Mouse (Mus musculus): ENCODE data around the gene Cyp2d12.
"Not testable (repeated sequence)": the region's sequence is repeated elsewhere in the genome, so short reads cannot be mapped to it uniquely, and the experiment has no call there.

DNA sequence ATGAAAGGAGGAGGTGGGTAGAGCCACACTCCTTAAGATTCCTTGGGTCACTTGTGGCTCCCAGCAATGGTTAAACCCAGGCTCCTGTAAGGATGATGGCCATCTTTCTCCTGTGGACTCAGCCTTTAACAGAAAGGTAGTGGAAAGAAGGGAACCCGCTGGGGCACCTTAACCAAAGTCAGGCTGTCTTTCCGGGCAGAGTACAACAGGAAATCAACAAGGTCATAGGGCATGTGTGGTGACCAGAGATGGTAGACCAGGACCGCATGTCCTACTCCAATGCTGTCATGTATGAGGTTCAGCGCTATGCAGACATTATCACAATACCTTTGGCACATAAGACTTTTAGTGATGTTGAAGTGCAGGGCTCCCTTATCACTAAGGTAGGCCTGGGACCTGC is 45.4 kb upstream of the Cyp2d12 start:
- TF ChIP-seq CTCF (IDR thresholded peaks at IDR 0.05; ENCODE audit: borderline replicate concordance, insufficient read depth, low read length); POLR2A (IDR thresholded peaks at IDR 0.05; ENCODE audit: low read depth, low read length): not testable (repeated sequence)
